Mouse (Mus musculus): Measurements from ENCODE around the gene Gli2. TPM values are rescaled to one million over a fixed set of nuclear protein-coding genes. Genes with fewer than 3 reads are reported as not detected.

The Gli2 gene
- polyA plus RNA-seq, 1 experiment from 2014 or later, result 7.2 TPM

GRCm38 (mm10) chr1:118864735-118865134 lies 188.7 kb downstream of the Gli2 start:
- Histone ChIP-seq H3K4me3 (replicated peaks) (no peak overlapping the region), H3K36me3 (0 out of 2 replicates have a peak, but pooled peaks cover 7% of the 10 kb centered on the region), H3K4me1 (replicated peaks) (no peaks in the 10 kb centered on the region), H3K9me3 (no peaks in the 10 kb centered on the region), H3K27me3 (replicated peaks) (0 out of 2 replicates have a peak, but pooled peaks cover 3% of the 10 kb centered on the region), H3K27ac (no peak overlapping the region), H3K4me2 (replicated peaks) (no peak overlapping the region), H3K9ac (no peak overlapping the region)
- ATAC-seq, result no peak
- WGBS, result 61% methylated on average over 9 of the region's 9 CpGs

GRCm38 (mm10) chr1:118864031-118864430 lies 189.4 kb downstream of the Gli2 start:
- Histone ChIP-seq H3K9ac (no peak overlapping the region), H3K4me3 (replicated peaks) (no peak overlapping the region), H3K36me3 (0 out of 2 replicates have a peak, but pooled peaks cover 7% of the 10 kb centered on the region), H3K27me3 (replicated peaks) (0 out of 2 replicates have a peak, but pooled peaks cover 3% of the 10 kb centered on the region), H3K4me2 (replicated peaks) (no peak overlapping the region), H3K27ac (no peak overlapping the region), H3K4me1 (replicated peaks) (no peaks in the 10 kb centered on the region), H3K9me3 (no peaks in the 10 kb centered on the region)
- ATAC-seq, result no peak
- WGBS, result 71% methylated on average over 5 of the region's 5 CpGs

- no peak overlapping the region for H3K4me2 ChIP-seq (replicated peaks)
- no peaks in the 10 kb centered on the region for H3K27me3 ChIP-seq (replicated peaks)
- H3K4me1 ChIP-seq (replicated peaks), result no peaks in the 10 kb centered on the region
- no peak overlapping the region for H3K27ac ChIP-seq
- no peaks in the 10 kb centered on the region for H3K9me3 ChIP-seq
- no peak overlapping the region for H3K4me3 ChIP-seq (replicated peaks)
- WGBS, result 39% methylated on average over 9 of the region's 9 CpGs
- ATAC-seq, result no peak
- 0 out of 2 replicates have a peak, but pooled peaks cover 6% of the 10 kb centered on the region for H3K36me3 ChIP-seq
- no peak overlapping the region for H3K9ac ChIP-seq
Observed at GRCm38 (mm10) chr1:118858101-118858500, 195.3 kb downstream of the Gli2 start.

- no peak overlapping the region for H3K27ac ChIP-seq
- no peaks in the 10 kb centered on the region for H3K36me3 ChIP-seq
- no peaks in the 10 kb centered on the region for H3K27me3 ChIP-seq (replicated peaks)
- no peak overlapping the region for H3K4me3 ChIP-seq (replicated peaks)
- no peak overlapping the region for H3K9ac ChIP-seq
- H3K4me2 ChIP-seq (replicated peaks), result no peak overlapping the region
- no peak for ATAC-seq
- H3K9me3 ChIP-seq, result no peaks in the 10 kb centered on the region
- WGBS, result 53% methylated on average over 5 of the region's 5 CpGs
- peaks cover 6% of the 10 kb centered on the region; the same call in 1 of the 2 replicates for H3K4me1 ChIP-seq (replicated peaks)
Observed at GRCm38 (mm10) chr1:118830658-118831057, 222.8 kb downstream of the Gli2 start.

GRCm38 (mm10) chr1:118826614-118827013 lies 226.8 kb downstream of the Gli2 start:
- Histone ChIP-seq H3K9me3 (no peaks in the 10 kb centered on the region), H3K4me1 (replicated peaks) (peaks cover 11% of the 10 kb centered on the region; the same call in 1 of the 2 replicates), H3K9ac (no peak overlapping the region), H3K4me3 (replicated peaks) (no peak overlapping the region), H3K36me3 (no peaks in the 10 kb centered on the region), H3K27me3 (replicated peaks) (no peaks in the 10 kb centered on the region), H3K27ac (no peak overlapping the region), H3K4me2 (replicated peaks) (no peak overlapping the region)
- no peak for ATAC-seq
- 84% methylated on average over 11 of the region's 11 CpGs for WGBS

GRCm38 (mm10) chr1:118825467-118826219 lies 227.8 kb downstream of the Gli2 start:
- 28% methylated on average over 31 of the region's 31 CpGs for WGBS

GRCm38 (mm10) chr1:118825035-118825434 lies 228.4 kb downstream of the Gli2 start:
- peaks cover 11% of the 10 kb centered on the region; the same call in 1 of the 2 replicates for H3K4me1 ChIP-seq (replicated peaks)
- H3K27ac ChIP-seq, result no peak overlapping the region
- peak; percentile 43; the same call in 1 of the 2 replicates for ATAC-seq
- 60% methylated on average over 3 of the region's 3 CpGs for WGBS
- H3K9ac ChIP-seq, result no peak overlapping the region
- H3K36me3 ChIP-seq, result no peaks in the 10 kb centered on the region
- H3K4me2 ChIP-seq (replicated peaks), result no peak overlapping the region
- no peaks in the 10 kb centered on the region for H3K9me3 ChIP-seq
- no peak overlapping the region for H3K4me3 ChIP-seq (replicated peaks)
- no peaks in the 10 kb centered on the region for H3K27me3 ChIP-seq (replicated peaks)

More at GRCm38 (mm10) chr1:118825467-118826219, 227.8 kb downstream of the Gli2 start:
- H3K4me3 ChIP-seq (replicated peaks), result no peak overlapping the region
- H3K27ac ChIP-seq, result no peak overlapping the region
- no peaks in the 10 kb centered on the region for H3K9me3 ChIP-seq
- H3K27me3 ChIP-seq (replicated peaks), result no peaks in the 10 kb centered on the region
- peak overlapping the region; percentile 39 for H3K4me2 ChIP-seq (replicated peaks)
- peaks cover 11% of the 10 kb centered on the region; the same call in 1 of the 2 replicates for H3K4me1 ChIP-seq (replicated peaks)
- no peak overlapping the region for H3K9ac ChIP-seq
- H3K36me3 ChIP-seq, result no peaks in the 10 kb centered on the region
- ATAC-seq, result peak; percentile 74

GRCm38 (mm10) chr1:118822258-118822657 lies 231.2 kb downstream of the Gli2 start:
- Histone ChIP-seq H3K9me3 (no peaks in the 10 kb centered on the region), H3K27ac (no peak overlapping the region), H3K4me3 (replicated peaks) (no peak overlapping the region), H3K4me2 (replicated peaks) (no peak overlapping the region), H3K36me3 (no peaks in the 10 kb centered on the region), H3K27me3 (replicated peaks) (no peaks in the 10 kb centered on the region), H3K9ac (no peak overlapping the region), H3K4me1 (replicated peaks) (peaks cover 11% of the 10 kb centered on the region; the same call in 1 of the 2 replicates)
- 94% methylated on average over 2 of the region's 2 CpGs for WGBS
- ATAC-seq, result no peak

- WGBS, result 92% methylated on average over 2 of the region's 2 CpGs
- Histone ChIP-seq H3K9me3 (no peaks in the 10 kb centered on the region), H3K27me3 (replicated peaks) (no peaks in the 10 kb centered on the region), H3K36me3 (no peaks in the 10 kb centered on the region), H3K9ac (no peak overlapping the region), H3K4me1 (replicated peaks) (no peaks in the 10 kb centered on the region), H3K4me2 (replicated peaks) (no peak overlapping the region), H3K27ac (no peak overlapping the region), H3K4me3 (replicated peaks) (no peak overlapping the region)
- no peak for ATAC-seq
Observed at GRCm38 (mm10) chr1:118815015-118815414, 238.4 kb downstream of the Gli2 start.

- no peak for ATAC-seq
- no peak overlapping the region for H3K4me3 ChIP-seq (replicated peaks)
- H3K9me3 ChIP-seq, result no peaks in the 10 kb centered on the region
- H3K9ac ChIP-seq, result no peak overlapping the region
- no peak overlapping the region for H3K4me2 ChIP-seq (replicated peaks)
- WGBS, result 56% methylated on average over 4 of the region's 4 CpGs
- H3K4me1 ChIP-seq (replicated peaks), result no peaks in the 10 kb centered on the region
- H3K36me3 ChIP-seq, result no peaks in the 10 kb centered on the region
- no peak overlapping the region for H3K27ac ChIP-seq
- H3K27me3 ChIP-seq (replicated peaks), result no peaks in the 10 kb centered on the region
Observed at GRCm38 (mm10) chr1:118810336-118810735, 243.1 kb downstream of the Gli2 start.

GRCm38 (mm10) chr1:118806727-118807126 lies 246.7 kb downstream of the Gli2 start:
- Histone ChIP-seq H3K27ac (no peak overlapping the region), H3K36me3 (no peaks in the 10 kb centered on the region), H3K4me2 (replicated peaks) (no peak overlapping the region), H3K9ac (no peak overlapping the region), H3K4me1 (replicated peaks) (no peaks in the 10 kb centered on the region), H3K27me3 (replicated peaks) (no peaks in the 10 kb centered on the region), H3K9me3 (no peaks in the 10 kb centered on the region), H3K4me3 (replicated peaks) (no peak overlapping the region)
- ATAC-seq, result no peak
- WGBS, result 88% methylated on average over 3 of the region's 3 CpGs

GRCm38 (mm10) chr1:118802166-118802565 lies 251.3 kb downstream of the Gli2 start:
- 73% methylated on average over 5 of the region's 5 CpGs for WGBS
- Histone ChIP-seq H3K36me3 (no peaks in the 10 kb centered on the region), H3K9me3 (no peaks in the 10 kb centered on the region), H3K27ac (no peak overlapping the region), H3K4me2 (replicated peaks) (no peak overlapping the region), H3K4me1 (replicated peaks) (no peaks in the 10 kb centered on the region), H3K4me3 (replicated peaks) (no peak overlapping the region), H3K9ac (no peak overlapping the region), H3K27me3 (replicated peaks) (no peaks in the 10 kb centered on the region)
- no peak for ATAC-seq

Measured in intestine, embryonic 15.5 days (tissue).